Mouse (Mus musculus) myocyte (in vitro differentiated cells): Measurements from ENCODE around the gene Hapln2. TPM values are rescaled to one million over a fixed set of nuclear protein-coding genes. Genes with fewer than 3 reads are reported as not detected.

Source experiments
- H3K27me3 ChIP-seq: one replicate; pipeline ENCODE4 v1.6.1; 2011; ENCODE audit not compliant: control insufficient read depth, insufficient read depth, insufficient read length
- H3K36me3 ChIP-seq: one replicate; pipeline ENCODE4 v1.6.1; 2011; ENCODE audit not compliant: control insufficient read depth, insufficient read depth
- H3K4me2 ChIP-seq: one replicate; pipeline ENCODE4 v1.6.1; 2011; ENCODE audit warnings: low read depth, control low read depth
- H3K4me3 ChIP-seq: one replicate; pipeline ENCODE4 v1.5.1; 2011; ENCODE audit warnings: mild to moderate bottlenecking, control low read depth, moderate library complexity
- H3K79me2 ChIP-seq: one replicate; pipeline ENCODE4 v1.6.1; 2011; ENCODE audit not compliant: control insufficient read depth, insufficient read depth
- H3ac ChIP-seq: one replicate; pipeline ENCODE4 v1.6.1; 2011; ENCODE audit not compliant: control insufficient read depth, insufficient read length
- CEBPB ChIP-seq: IDR thresholded peaks from 2 replicates; pipeline ENCODE4 v1.6.1; 2011; ENCODE audit warnings: mild to moderate bottlenecking, moderate library complexity; ENCODE audit not compliant: poor library complexity, insufficient read depth, severe bottlenecking
- E2F4 ChIP-seq: IDR thresholded peaks from one replicate; pipeline ENCODE4 v1.6.1; 2011; ENCODE audit warnings: mild to moderate bottlenecking, control low read depth, moderate library complexity; ENCODE audit not compliant: insufficient read depth
- MAX ChIP-seq: IDR thresholded peaks from one replicate; pipeline ENCODE4 v1.6.1; 2011; ENCODE audit warnings: low read depth, mild to moderate bottlenecking, control low read depth
- MYOD1 ChIP-seq, 3 experiments: IDR thresholded peaks; one replicate each; pipeline ENCODE4 v1.6.1; 2011; ENCODE audit warnings: control low read depth in 2 of 3, low read depth in 2 of 3, mild to moderate bottlenecking in 2 of 3, moderate library complexity in 1 of 3; ENCODE audit not compliant: insufficient read length in 2 of 3, control insufficient read depth in 1 of 3
- MYOG ChIP-seq, 3 experiments: IDR thresholded peaks; one replicate each; pipeline ENCODE4 v1.6.1; 2011; ENCODE audit warnings: control low read depth in 2 of 3, low read depth in 2 of 3, mild to moderate bottlenecking in 2 of 3; ENCODE audit not compliant: insufficient read length in 2 of 3, control insufficient read depth in 1 of 3, insufficient read depth in 1 of 3
- POLR2A ChIP-seq: IDR thresholded peaks from one replicate; pipeline ENCODE4 v1.6.1; 2011; ENCODE audit warnings: low read depth, mild to moderate bottlenecking, control low read depth, moderate library complexity; ENCODE audit not compliant: insufficient read length
- POLR2AphosphoS2 ChIP-seq: IDR thresholded peaks from one replicate; pipeline ENCODE4 v1.6.1; 2011; ENCODE audit warnings: low read depth, control low read depth; ENCODE audit not compliant: insufficient read length
- REST ChIP-seq: IDR thresholded peaks from one replicate; pipeline ENCODE4 v1.6.1; 2011; ENCODE audit warnings: mild to moderate bottlenecking, control low read depth, moderate library complexity; ENCODE audit not compliant: insufficient read depth, insufficient read length
- SRF ChIP-seq: IDR thresholded peaks from one replicate; pipeline ENCODE4 v1.6.1; 2011; ENCODE audit warnings: low read depth; ENCODE audit not compliant: control insufficient read depth, insufficient read length
- TCF12 ChIP-seq: IDR thresholded peaks from one replicate; pipeline ENCODE4 v1.6.1; 2011; ENCODE audit warnings: mild to moderate bottlenecking, control low read depth; ENCODE audit not compliant: poor library complexity, insufficient read depth, severe bottlenecking
- TCF3 ChIP-seq: IDR thresholded peaks from one replicate; pipeline ENCODE4 v1.6.1; 2011; ENCODE audit warnings: low read depth, control low read depth; ENCODE audit not compliant: insufficient read length
- USF1 ChIP-seq: IDR thresholded peaks from one replicate; pipeline ENCODE4 v1.6.1; 2011; ENCODE audit warnings: low read depth, mild to moderate bottlenecking, control low read depth, moderate library complexity
- polyA plus RNA-seq: library from polyadenylated mRNA; unstranded; fragments of >200 nt; fragmentation: generic; extraction: Trizol; gene quantifications from one replicate; pipeline ENCODE4 v1.2.1, GENCODE M21; 2012; ENCODE audit warnings: missing spikeins

The Hapln2 gene
- polyA plus RNA-seq, 1 experiment: not detected

GRCm38 (mm10) chr3:88026823-88027222 is 560 bp downstream of the Hapln2 start:
- Histone ChIP-seq H3K27me3 (peaks cover 45% of the 10 kb centered on the region), H3K4me2 (no peak overlapping the region), H3K79me2 (no peaks in the 10 kb centered on the region), H3ac (no peak overlapping the region), H3K4me3 (no peak overlapping the region), H3K36me3 (no peaks in the 10 kb centered on the region)
- no peak for TF ChIP-seq MYOG (IDR thresholded peaks at IDR 0.05; ENCODE audit: control insufficient read depth in 1 of 3, insufficient read depth in 1 of 3, insufficient read length in 2 of 3, low read depth in 2 of 3)
- TF ChIP-seq REST: no peak
- TF ChIP-seq MYOD1 (IDR thresholded peaks at IDR 0.05; ENCODE audit: control insufficient read depth in 1 of 3, insufficient read length in 2 of 3, low read depth in 2 of 3): no peak
- TF ChIP-seq E2F4: no peak
- TF ChIP-seq TCF12: no peak
- TF ChIP-seq MAX: no peak
- no peak for TF ChIP-seq POLR2A
- no peak for TF ChIP-seq POLR2AphosphoS2
- no peak for TF ChIP-seq CEBPB
- no peak for TF ChIP-seq SRF
- TF ChIP-seq TCF3: no peak
- no peak for TF ChIP-seq USF1

- H3K27me3 ChIP-seq: peaks cover 45% of the 10 kb centered on the region
- TF ChIP-seq REST (no peak), SRF (no peak), E2F4 (no peak), POLR2AphosphoS2 (no peak), POLR2A (no peak), MAX (no peak), MYOD1 (IDR thresholded peaks at IDR 0.05; ENCODE audit: control insufficient read depth in 1 of 3, insufficient read length in 2 of 3, low read depth in 2 of 3) (no peak), USF1 (no peak), TCF3 (no peak), CEBPB (no peak), MYOG (IDR thresholded peaks at IDR 0.05; ENCODE audit: control insufficient read depth in 1 of 3, insufficient read depth in 1 of 3, insufficient read length in 2 of 3, low read depth in 2 of 3) (no peak), TCF12 (no peak)
These were observed 4.0 kb downstream of the Hapln2 start for GRCm38 (mm10) chr3:88023192-88024074.

GRCm38 (mm10) chr3:88022322-88023191 is 4.8 kb downstream of the Hapln2 start:
- peak overlapping the region; percentile 62 for H3K4me2 ChIP-seq
- H3K79me2 ChIP-seq: no peaks in the 10 kb centered on the region
- H3K4me3 ChIP-seq: no peak overlapping the region
- no peaks in the 10 kb centered on the region for H3K36me3 ChIP-seq
- no peak overlapping the region for H3ac ChIP-seq
- no peak for TF ChIP-seq SRF
- no peak for TF ChIP-seq POLR2A
- TF ChIP-seq TCF12: no peak
- peak in 1 of 3 experiments; percentile 4 for TF ChIP-seq MYOD1 (IDR thresholded peaks at IDR 0.05; ENCODE audit: control insufficient read depth in 1 of 3, insufficient read length in 2 of 3, low read depth in 2 of 3)
- no peak for TF ChIP-seq CEBPB
- no peak for TF ChIP-seq POLR2AphosphoS2
- no peak for TF ChIP-seq USF1
- TF ChIP-seq REST: peak; percentile 64
- H3K27me3 ChIP-seq: peaks cover 45% of the 10 kb centered on the region

More at GRCm38 (mm10) chr3:88023192-88024074, 4.0 kb downstream of the Hapln2 start:
- H3ac ChIP-seq: no peak overlapping the region
- no peak overlapping the region for H3K4me3 ChIP-seq
- no peaks in the 10 kb centered on the region for H3K36me3 ChIP-seq
- H3K4me2 ChIP-seq: peak overlapping the region; percentile 62
- H3K79me2 ChIP-seq: no peaks in the 10 kb centered on the region

GRCm38 (mm10) chr3:88010634-88011265 is 16.6 kb downstream of the Hapln2 start:
- Histone ChIP-seq H3K27me3 (peaks cover 12% of the 10 kb centered on the region), H3K4me2 (no peak overlapping the region), H3ac (no peak overlapping the region), H3K36me3 (no peaks in the 10 kb centered on the region), H3K79me2 (no peaks in the 10 kb centered on the region), H3K4me3 (no peak overlapping the region)
- no peak for TF ChIP-seq TCF12
- no peak for TF ChIP-seq TCF3
- no peak for TF ChIP-seq MAX
- TF ChIP-seq REST: no peak
